Mouse (Mus musculus): ENCODE measurements around the gene Nsa2. TPM values are rescaled to one million over a fixed set of nuclear protein-coding genes. Genes with fewer than 3 reads are reported as not detected.

Nsa2 gene
- polyA plus RNA-seq, 1 experiment from 2014 or later: 51.5 TPM

GRCm38 (mm10) chr13:97104996-97105395 lies 32.7 kb downstream of the Nsa2 start:
- no peaks in the 10 kb centered on the region for H3K36me3 ChIP-seq (ENCODE audit: control insufficient read depth, insufficient read depth, low read length)
- no peaks in the 10 kb centered on the region for H3K4me1 ChIP-seq (replicated peaks; ENCODE audit: control insufficient read depth, insufficient read depth, low read length)
- no peak overlapping the region for H3K4me2 ChIP-seq (ENCODE audit: low read depth, low read length)
- no peak overlapping the region for H3K4me3 ChIP-seq (ENCODE audit: low read length)
- no peak for ATAC-seq (ENCODE audit: low read depth)
- no peaks in the 10 kb centered on the region for H3K27me3 ChIP-seq (ENCODE audit: control insufficient read depth, insufficient read depth, low read depth, low read length)
- WGBS: 65% methylated on average over 7 of the region's 7 CpGs
- H3K27ac ChIP-seq (ENCODE audit: low read length): no peak overlapping the region
- H3K9ac ChIP-seq (ENCODE audit: low read length): no peak overlapping the region
- no peaks in the 10 kb centered on the region for H3K9me3 ChIP-seq (ENCODE audit: control insufficient read depth, low read length)

- WGBS: 73% methylated on average over 21 of the region's 22 CpGs
- Histone ChIP-seq H3K4me1 (replicated peaks; ENCODE audit: control insufficient read depth, insufficient read depth, low read length) (no peaks in the 10 kb centered on the region), H3K4me2 (ENCODE audit: low read depth, low read length) (no peak within 1 kb of the TSS), H3K27me3 (ENCODE audit: control insufficient read depth, insufficient read depth, low read depth, low read length) (no peaks in the 10 kb centered on the region), H3K27ac (ENCODE audit: low read length) (no peak within 1 kb of the TSS), H3K9me3 (ENCODE audit: control insufficient read depth, low read length) (no peaks in the 10 kb centered on the region), H3K4me3 (ENCODE audit: low read length) (no peak within 1 kb of the TSS), H3K36me3 (ENCODE audit: control insufficient read depth, insufficient read depth, low read length) (no peaks in the 10 kb centered on the region), H3K9ac (ENCODE audit: low read length) (no peak within 1 kb of the TSS)
- ATAC-seq (ENCODE audit: low read depth): no peak
These were observed 38.4 kb downstream of the Nsa2 start, which contains the start of gene Gm6169 for GRCm38 (mm10) chr13:97099187-97099852. Gm6169 (minus strand) TSS chr13:97099237.

- no peak overlapping the region for H3K9ac ChIP-seq (ENCODE audit: low read length)
- no peak for ATAC-seq (ENCODE audit: low read depth)
- no peaks in the 10 kb centered on the region for H3K27me3 ChIP-seq (ENCODE audit: control insufficient read depth, insufficient read depth, low read depth, low read length)
- no peak overlapping the region for H3K4me3 ChIP-seq (ENCODE audit: low read length)
- H3K36me3 ChIP-seq (ENCODE audit: control insufficient read depth, insufficient read depth, low read length): no peaks in the 10 kb centered on the region
- H3K4me2 ChIP-seq (ENCODE audit: low read depth, low read length): no peak overlapping the region
- H3K4me1 ChIP-seq (replicated peaks; ENCODE audit: control insufficient read depth, insufficient read depth, low read length): no peaks in the 10 kb centered on the region
- H3K9me3 ChIP-seq (ENCODE audit: control insufficient read depth, low read length): no peaks in the 10 kb centered on the region
- 64% methylated on average over 4 of the region's 4 CpGs for WGBS
- H3K27ac ChIP-seq (ENCODE audit: low read length): no peak overlapping the region
These were observed 42.0 kb downstream of the Nsa2 start for GRCm38 (mm10) chr13:97095726-97096125.

GRCm38 (mm10) chr13:97088183-97088582 lies 49.6 kb downstream of the Nsa2 start:
- 85% methylated on average over 3 of the region's 3 CpGs for WGBS
- Histone ChIP-seq H3K4me2 (ENCODE audit: low read depth, low read length) (no peak overlapping the region), H3K9ac (ENCODE audit: low read length) (no peak overlapping the region), H3K9me3 (ENCODE audit: control insufficient read depth, low read length) (no peaks in the 10 kb centered on the region), H3K27ac (ENCODE audit: low read length) (no peak overlapping the region), H3K4me1 (replicated peaks; ENCODE audit: control insufficient read depth, insufficient read depth, low read length) (no peaks in the 10 kb centered on the region), H3K27me3 (ENCODE audit: control insufficient read depth, insufficient read depth, low read depth, low read length) (no peaks in the 10 kb centered on the region), H3K36me3 (ENCODE audit: control insufficient read depth, insufficient read depth, low read length) (no peaks in the 10 kb centered on the region), H3K4me3 (ENCODE audit: low read length) (no peak overlapping the region)
- no peak for ATAC-seq (ENCODE audit: low read depth)

GRCm38 (mm10) chr13:97087421-97087820 lies 50.3 kb downstream of the Nsa2 start:
- no peaks in the 10 kb centered on the region for H3K9me3 ChIP-seq (ENCODE audit: control insufficient read depth, low read length)
- WGBS: 89% methylated on average over 6 of the region's 6 CpGs
- H3K27me3 ChIP-seq (ENCODE audit: control insufficient read depth, insufficient read depth, low read depth, low read length): no peaks in the 10 kb centered on the region
- no peak overlapping the region for H3K4me2 ChIP-seq (ENCODE audit: low read depth, low read length)
- H3K4me3 ChIP-seq (ENCODE audit: low read length): no peak overlapping the region
- H3K4me1 ChIP-seq (replicated peaks; ENCODE audit: control insufficient read depth, insufficient read depth, low read length): no peaks in the 10 kb centered on the region
- ATAC-seq (ENCODE audit: low read depth): no peak
- no peak overlapping the region for H3K9ac ChIP-seq (ENCODE audit: low read length)
- H3K36me3 ChIP-seq (ENCODE audit: control insufficient read depth, insufficient read depth, low read length): no peaks in the 10 kb centered on the region
- H3K27ac ChIP-seq (ENCODE audit: low read length): no peak overlapping the region

GRCm38 (mm10) chr13:97086316-97086715 lies 51.4 kb downstream of the Nsa2 start:
- no peak for ATAC-seq (ENCODE audit: low read depth)

GRCm38 (mm10) chr13:97082432-97082831 lies 55.3 kb downstream of the Nsa2 start:
- Histone ChIP-seq H3K9ac (ENCODE audit: low read length) (no peak overlapping the region), H3K36me3 (ENCODE audit: control insufficient read depth, insufficient read depth, low read length) (no peaks in the 10 kb centered on the region), H3K4me1 (replicated peaks; ENCODE audit: control insufficient read depth, insufficient read depth, low read length) (no peaks in the 10 kb centered on the region), H3K4me3 (ENCODE audit: low read length) (no peak overlapping the region), H3K27me3 (ENCODE audit: control insufficient read depth, insufficient read depth, low read depth, low read length) (no peaks in the 10 kb centered on the region), H3K27ac (ENCODE audit: low read length) (no peak overlapping the region), H3K4me2 (ENCODE audit: low read depth, low read length) (no peak overlapping the region), H3K9me3 (ENCODE audit: control insufficient read depth, low read length) (no peaks in the 10 kb centered on the region)
- 78% methylated on average over 7 of the region's 7 CpGs for WGBS
- ATAC-seq (ENCODE audit: low read depth): no peak

More at GRCm38 (mm10) chr13:97086316-97086715, 51.4 kb downstream of the Nsa2 start:
- no peak overlapping the region for H3K4me3 ChIP-seq (ENCODE audit: low read length)
- H3K36me3 ChIP-seq (ENCODE audit: control insufficient read depth, insufficient read depth, low read length): no peaks in the 10 kb centered on the region
- no peak overlapping the region for H3K27ac ChIP-seq (ENCODE audit: low read length)
- H3K4me1 ChIP-seq (replicated peaks; ENCODE audit: control insufficient read depth, insufficient read depth, low read length): no peaks in the 10 kb centered on the region
- no peaks in the 10 kb centered on the region for H3K27me3 ChIP-seq (ENCODE audit: control insufficient read depth, insufficient read depth, low read depth, low read length)
- 64% methylated on average over 4 of the region's 9 CpGs for WGBS
- no peaks in the 10 kb centered on the region for H3K9me3 ChIP-seq (ENCODE audit: control insufficient read depth, low read length)
- H3K9ac ChIP-seq (ENCODE audit: low read length): no peak overlapping the region
- no peak overlapping the region for H3K4me2 ChIP-seq (ENCODE audit: low read depth, low read length)

- Histone ChIP-seq H3K4me3 (ENCODE audit: low read length) (no peak overlapping the region), H3K4me2 (ENCODE audit: low read depth, low read length) (no peak overlapping the region), H3K36me3 (ENCODE audit: control insufficient read depth, insufficient read depth, low read length) (no peaks in the 10 kb centered on the region), H3K27me3 (ENCODE audit: control insufficient read depth, insufficient read depth, low read depth, low read length) (no peaks in the 10 kb centered on the region), H3K4me1 (replicated peaks; ENCODE audit: control insufficient read depth, insufficient read depth, low read length) (no peaks in the 10 kb centered on the region), H3K9me3 (ENCODE audit: control insufficient read depth, low read length) (no peaks in the 10 kb centered on the region), H3K27ac (ENCODE audit: low read length) (no peak overlapping the region), H3K9ac (ENCODE audit: low read length) (no peak overlapping the region)
- WGBS: 78% methylated on average over 3 of the region's 3 CpGs
- ATAC-seq (ENCODE audit: low read depth): no peak
These were observed 57.1 kb downstream of the Nsa2 start for GRCm38 (mm10) chr13:97080615-97081014.

GRCm38 (mm10) chr13:97080201-97080600 lies 57.5 kb downstream of the Nsa2 start:
- 81% methylated on average over 2 of the region's 2 CpGs for WGBS
- ATAC-seq (ENCODE audit: low read depth): no peak

More at GRCm38 (mm10) chr13:97080201-97080600, 57.5 kb downstream of the Nsa2 start:
- H3K9me3 ChIP-seq (ENCODE audit: control insufficient read depth, low read length): no peaks in the 10 kb centered on the region
- no peaks in the 10 kb centered on the region for H3K4me1 ChIP-seq (replicated peaks; ENCODE audit: control insufficient read depth, insufficient read depth, low read length)
- no peak overlapping the region for H3K4me3 ChIP-seq (ENCODE audit: low read length)
- no peak overlapping the region for H3K27ac ChIP-seq (ENCODE audit: low read length)
- no peak overlapping the region for H3K9ac ChIP-seq (ENCODE audit: low read length)
- H3K36me3 ChIP-seq (ENCODE audit: control insufficient read depth, insufficient read depth, low read length): no peaks in the 10 kb centered on the region
- no peaks in the 10 kb centered on the region for H3K27me3 ChIP-seq (ENCODE audit: control insufficient read depth, insufficient read depth, low read depth, low read length)
- H3K4me2 ChIP-seq (ENCODE audit: low read depth, low read length): no peak overlapping the region
